Mouse (Mus musculus) MEL (cell line): Measurements from ENCODE around the gene Slc2a3. TPM values are rescaled to one million over a fixed set of nuclear protein-coding genes. Genes with fewer than 3 reads are reported as not detected.

Experiments
- DNase-seq: peaks from one replicate; pipeline ENCODE4 v3.0.0; 2011; ENCODE audit warnings: low read depth, low spot score
- H3K27ac ChIP-seq: 2 replicates; pipeline ENCODE4 v1.5.1; 2012; ENCODE audit warnings: low read depth, mild to moderate bottlenecking, control low read depth, low read length, moderate library complexity; ENCODE audit not compliant: control insufficient read depth
- H3K27me3 ChIP-seq, 2 experiments: fragments of 150-350 bp in 1 of 2; sonication (generic) in 1 of 2; 2 replicates each; pipeline ENCODE4 v1.6.1; 2012; ENCODE audit warnings: low read length in 2 of 2, mild to moderate bottlenecking in 2 of 2, improper control_type of control experiment in 1 of 2, moderate library complexity in 1 of 2; ENCODE audit not compliant: insufficient read depth in 2 of 2, control insufficient read depth in 1 of 2
- H3K36me3 ChIP-seq, 2 experiments: 2 replicates each; pipeline ENCODE4 v1.6.1; 2012 to 2014; ENCODE audit warnings: low read length in 2 of 2, improper control_type of control experiment in 1 of 2, inconsistent platforms in 1 of 2, mild to moderate bottlenecking in 1 of 2; ENCODE audit not compliant: insufficient read depth in 2 of 2, control insufficient read depth in 1 of 2
- H3K4me1 ChIP-seq, 2 experiments: fragments of 150-350 bp in 1 of 2; sonication (generic) in 1 of 2; 2 replicates each; pipeline ENCODE4 v1.6.1; 2012; ENCODE audit warnings: low read length in 2 of 2, improper control_type of control experiment in 1 of 2, mild to moderate bottlenecking in 1 of 2; ENCODE audit not compliant: insufficient read depth in 2 of 2, control insufficient read depth in 1 of 2
- H3K4me3 ChIP-seq, 2 experiments: fragments of 150-350 bp in 1 of 2; sonication (generic) in 1 of 2; 2 replicates each; pipeline ENCODE4 v1.5.1; 2012; ENCODE audit warnings: low read depth in 2 of 2, low read length in 2 of 2, mild to moderate bottlenecking in 2 of 2, moderate library complexity in 2 of 2, control low read depth in 1 of 2, improper control_type of control experiment in 1 of 2; ENCODE audit not compliant: control insufficient read depth in 1 of 2, insufficient read depth in 1 of 2
- H3K79me2 ChIP-seq: 2 replicates; pipeline ENCODE4 v1.6.1; 2012; ENCODE audit warnings: mild to moderate bottlenecking, low read length, moderate library complexity; ENCODE audit not compliant: control insufficient read depth, poor library complexity, insufficient read depth
- H3K9ac ChIP-seq: 2 replicates; pipeline ENCODE4 v1.6.1; 2012; ENCODE audit warnings: low read depth, mild to moderate bottlenecking, control low read depth, low read length, moderate library complexity; ENCODE audit not compliant: control insufficient read depth, poor library complexity, severe bottlenecking
- H3K9me3 ChIP-seq: fragments of 150-350 bp; sonication (generic); replicated peaks from 2 replicates; pipeline ENCODE4 v1.6.1; 2012; ENCODE audit warnings: mild to moderate bottlenecking, low read length, improper control_type of control experiment, moderate library complexity; ENCODE audit not compliant: insufficient read depth
- BHLHE40 ChIP-seq: IDR thresholded peaks from 2 replicates; pipeline ENCODE4 v1.6.1; 2012; ENCODE audit warnings: low read depth, mild to moderate bottlenecking, inconsistent platforms, low read length, improper control_type of control experiment, borderline replicate concordance
- ELF1 ChIP-seq: IDR thresholded peaks from 2 replicates; pipeline ENCODE4 v1.6.1; 2014; ENCODE audit warnings: low read depth, mild to moderate bottlenecking, inconsistent platforms, low read length, improper control_type of control experiment, moderate library complexity
- GABPA ChIP-seq: IDR thresholded peaks from 2 replicates; pipeline ENCODE4 v1.6.1; 2012; ENCODE audit warnings: low read depth, mild to moderate bottlenecking, inconsistent platforms, low read length, improper control_type of control experiment, moderate library complexity
- MAFK ChIP-seq: IDR thresholded peaks from 2 replicates; pipeline ENCODE4 v1.6.1; 2011; ENCODE audit warnings: low read depth, mild to moderate bottlenecking, low read length, improper control_type of control experiment, borderline replicate concordance
- MAX ChIP-seq: IDR thresholded peaks from 2 replicates; pipeline ENCODE4 v1.6.1; 2011; ENCODE audit warnings: low read length, improper control_type of control experiment
- MAZ ChIP-seq: IDR thresholded peaks from 2 replicates; pipeline ENCODE4 v1.6.1; 2012; ENCODE audit warnings: low read depth, mild to moderate bottlenecking, inconsistent platforms, low read length, improper control_type of control experiment
- MEF2A ChIP-seq: IDR thresholded peaks from 2 replicates; pipeline ENCODE4 v1.6.1; 2014; ENCODE audit warnings: low read depth, mild to moderate bottlenecking, inconsistent platforms, low read length, improper control_type of control experiment; ENCODE audit not compliant: poor library complexity, insufficient replicate concordance, severe bottlenecking; ENCODE audit errors: extremely low read depth
- NRF1 ChIP-seq: IDR thresholded peaks from 2 replicates; pipeline ENCODE4 v1.6.1; 2014; ENCODE audit warnings: low read depth, mild to moderate bottlenecking, inconsistent platforms, low read length, improper control_type of control experiment, moderate library complexity; ENCODE audit not compliant: poor library complexity, insufficient read depth, severe bottlenecking
- RAD21 ChIP-seq: IDR thresholded peaks from 2 replicates; pipeline ENCODE4 v1.6.1; 2011; ENCODE audit warnings: mild to moderate bottlenecking, low read depth, low read length, improper control_type of control experiment
- SIN3A ChIP-seq: IDR thresholded peaks from 2 replicates; pipeline ENCODE4 v1.6.1; 2012; ENCODE audit warnings: low read length, improper control_type of control experiment, inconsistent platforms
- TBP ChIP-seq: IDR thresholded peaks from 2 replicates; pipeline ENCODE4 v1.8.0; 2011; ENCODE audit warnings: low read depth, low read length, improper control_type of control experiment
- UBTF ChIP-seq: IDR thresholded peaks from 2 replicates; pipeline ENCODE4 v1.6.1; 2012; ENCODE audit warnings: low read depth, mild to moderate bottlenecking, inconsistent platforms, low read length, improper control_type of control experiment, moderate library complexity, borderline replicate concordance; ENCODE audit not compliant: insufficient read depth
- USF1 ChIP-seq: IDR thresholded peaks from 2 replicates; pipeline ENCODE4 v1.6.1; 2014; ENCODE audit warnings: low read depth, mild to moderate bottlenecking, inconsistent platforms, low read length, improper control_type of control experiment, moderate library complexity
- ZC3H11A ChIP-seq: IDR thresholded peaks from 2 replicates; pipeline ENCODE4 v1.6.1; 2012; ENCODE audit warnings: low read depth, mild to moderate bottlenecking, inconsistent platforms, low read length, improper control_type of control experiment
- ZKSCAN1 ChIP-seq: IDR thresholded peaks from 2 replicates; pipeline ENCODE4 v1.6.1; 2012; ENCODE audit warnings: low read depth, mild to moderate bottlenecking, inconsistent platforms, low read length, improper control_type of control experiment, moderate library complexity
- polyA plus RNA-seq, 2 experiments: library from polyadenylated mRNA; stranded (reverse) in 1 of 2; unstranded in 1 of 2; fragments of >175 nt in 1 of 2; fragments of >200 nt in 1 of 2; gene quantifications; 2 replicates each; pipeline versions ENCODE4 v1.2.1 to v1.2.4; 2012; ENCODE audit warnings: low replicate concordance in 2 of 2, low read depth in 1 of 2; ENCODE audit not compliant: insufficient read length in 2 of 2, insufficient read depth in 1 of 2, missing spikeins in 1 of 2
- total RNA-seq: library from RNA; depleted of rRNA; stranded (reverse); fragments of 300-350 nt; gene quantifications from 2 replicates; pipeline ENCODE4 v1.2.3, GENCODE M21; 2012

Slc2a3 gene
- total and polyA plus RNA-seq, 3 experiments = 78.4 to 93.4 TPM; not detected in 1

- no peak for TF ChIP-seq RAD21
- peak; percentile 99 for TF ChIP-seq SIN3A
- no peak for TF ChIP-seq NRF1
- peak; percentile 77 for TF ChIP-seq BHLHE40
- peak; percentile 64 for TF ChIP-seq MAX
- TF ChIP-seq GABPA = no peak
- peak; percentile 62; the same call in 1 of the 2 replicates for TF ChIP-seq MAFK
- peak; percentile 55; the same call in 1 of the 2 replicates for TF ChIP-seq MEF2A
- 0 out of 2 replicates have a peak, but pooled peaks have one; percentile 11 for TF ChIP-seq ZC3H11A
- TF ChIP-seq ELF1 = peak; percentile 45; the same call in 1 of the 2 replicates
- TF ChIP-seq USF1 = peak; percentile 70
- peak; percentile 97 for TF ChIP-seq TBP
Observed at GRCm38 (mm10) chr6:122742228-122742899, 59.1 kb downstream of the Slc2a3 start (continued).

- peaks cover 19% of the 10 kb centered on the region for H3K79me2 ChIP-seq
- no peaks in the 10 kb centered on the region for H3K9me3 ChIP-seq
- no peaks in the 10 kb centered on the region for H3K27me3 ChIP-seq
- H3K36me3 ChIP-seq = peaks cover 7 to 17% of the 10 kb centered on the region in 2 experiments; a peak in 3 of 4 replicates
- H3K4me1 ChIP-seq = peaks cover 2 to 23% of the 10 kb centered on the region in 2 experiments; a peak in 2 of 4 replicates
- H3K4me3 ChIP-seq = peak overlapping the region; percentile 74 to 79
- TF ChIP-seq RAD21 (no peak), MAZ (no peak), BHLHE40 (no peak), ELF1 (no peak), MEF2A (no peak), ZKSCAN1 (no peak), UBTF (0 out of 2 replicates have a peak, but pooled peaks have one; percentile 43)
- H3K27ac ChIP-seq = peak overlapping the region; percentile 64
- no peak for DNase-seq
- H3K9ac ChIP-seq = peak overlapping the region; percentile 65
Observed at GRCm38 (mm10) chr6:122741460-122742227, 59.8 kb downstream of the Slc2a3 start.
